Comparison of ENCODE assay signal across 12 mouse cellular contexts in the genomic region with DNA sequence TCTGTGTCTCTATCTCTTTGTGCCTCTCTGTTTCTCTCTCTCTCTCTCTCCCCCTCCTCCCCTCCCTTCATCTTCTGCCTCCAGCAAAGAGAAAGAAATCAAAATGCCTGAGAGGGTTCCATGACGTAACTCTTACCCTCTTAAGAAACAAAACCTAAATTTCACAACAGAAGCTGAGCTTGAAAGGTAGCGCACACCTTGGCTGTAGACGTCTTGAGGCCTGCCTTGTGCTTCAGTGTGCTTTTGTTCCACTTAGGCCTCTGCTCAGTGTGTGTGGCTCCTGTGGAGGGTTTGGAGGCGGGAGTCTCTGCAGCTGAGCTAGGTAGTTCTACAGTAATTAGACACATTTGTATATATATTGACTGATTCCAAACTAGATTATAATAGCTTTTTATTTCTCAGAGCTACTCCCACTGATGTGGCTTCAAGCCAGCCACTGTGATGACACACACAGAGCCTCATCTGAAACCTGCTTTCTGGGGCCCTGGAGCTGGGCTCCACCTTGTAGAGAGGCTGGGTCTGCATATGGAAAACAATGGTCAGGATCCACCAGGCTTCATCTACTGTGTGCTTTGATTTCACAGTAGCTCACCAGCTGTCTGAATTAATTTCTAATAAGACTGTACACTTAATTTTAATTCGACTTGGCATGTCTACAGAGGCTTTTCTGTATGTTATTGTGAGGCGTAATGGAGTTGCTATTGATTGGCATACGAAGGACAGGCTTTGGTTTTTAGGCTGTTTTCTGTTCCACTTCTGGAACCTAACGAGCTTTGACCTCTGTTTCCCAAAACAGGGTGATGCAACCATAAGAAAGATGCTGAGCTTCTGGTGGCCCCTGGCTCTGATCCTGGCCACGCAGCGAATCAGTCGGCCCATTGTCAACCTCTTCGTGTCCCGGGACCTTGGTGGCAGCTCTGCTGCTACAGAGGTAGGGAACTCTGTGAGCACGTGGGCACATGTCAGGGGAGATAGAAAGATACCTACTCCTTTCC.
DNase-seq lines count a peak whose midpoint lies in the region; ATAC-seq lines count a peak whose summit lies in the region.
"Had no signal": no experiment of that assay in that cellular context is flagged by ENCODE, and none has a peak within 500 bp of the region (broad histone marks: within the 10 kb centered on the region; RNA-seq: fewer than 3 reads in every experiment).

No protein-coding gene starts in this region.

- H3K4me1 ChIP-seq in hindbrain, embryonic 13.5 days (replicated peaks): peaks cover 12% of the 10 kb centered on the region; the same call in 1 of the 2 replicates
- H3K4me1 ChIP-seq in hindbrain, embryonic 11.5 days (replicated peaks; ENCODE audit: control insufficient read depth, insufficient read depth, low read length): no peaks in the 10 kb centered on the region
- H3K4me1 ChIP-seq: lung, embryonic 15.5 days had no signal

- no peak for DNase-seq in hindbrain, embryonic 11.5 days (ENCODE audit: low spot score)
- DNase-seq in right cerebral cortex, adult 18-20 months: peak; percentile 72
- no peak for DNase-seq in right cerebral cortex, postnatal 4 days
- DNase-seq in lung, postnatal 36 days: peak; percentile 46
- DNase-seq in urinary bladder, adult 2 months (ENCODE audit: low spot score): no peak
- DNase-seq in kidney, adult 18-20 months: no peak
- DNase-seq in spleen, adult 18-20 months: no peak
- DNase-seq: adrenal gland, postnatal 25 days; heart, postnatal 10 days; kidney, postnatal 25 days had no signal

- peak overlapping the region; percentile 60; the same call in 1 of the 2 replicates for H3K27ac ChIP-seq in hindbrain, embryonic 13.5 days
- H3K27ac ChIP-seq in hindbrain, embryonic 11.5 days (ENCODE audit: low read depth, low read length): no peak overlapping the region
- H3K27ac ChIP-seq: lung, embryonic 15.5 days had no signal

- no peak overlapping the region for H3K4me3 ChIP-seq in hindbrain, embryonic 13.5 days
- H3K4me3 ChIP-seq in hindbrain, embryonic 11.5 days (ENCODE audit: low read depth, low read length): no peak overlapping the region
- H3K4me3 ChIP-seq: lung, embryonic 15.5 days had no signal

- no peak overlapping the region for H3K4me2 ChIP-seq in hindbrain, embryonic 13.5 days
- no peak overlapping the region for H3K4me2 ChIP-seq in hindbrain, embryonic 11.5 days (replicated peaks; ENCODE audit: low read depth, low read length)
- H3K4me2 ChIP-seq: lung, embryonic 15.5 days had no signal

- no peaks in the 10 kb centered on the region for H3K27me3 ChIP-seq in hindbrain, embryonic 13.5 days
- no peaks in the 10 kb centered on the region for H3K27me3 ChIP-seq in hindbrain, embryonic 11.5 days (ENCODE audit: control insufficient read depth, insufficient read depth, low read length)
- H3K27me3 ChIP-seq: lung, embryonic 15.5 days had no signal

- peak; percentile 18; the same call in 1 of the 2 replicates for ATAC-seq in hindbrain, embryonic 13.5 days (ENCODE audit: low FRiP score)
- no peak for ATAC-seq in hindbrain, embryonic 11.5 days (ENCODE audit: low FRiP score)

- H3K9ac ChIP-seq in hindbrain, embryonic 13.5 days: no peak overlapping the region
- H3K9ac ChIP-seq in hindbrain, embryonic 11.5 days (ENCODE audit: low read depth, low read length): no peak overlapping the region
- H3K9ac ChIP-seq: lung, embryonic 15.5 days had no signal

- WGBS in hindbrain, embryonic 13.5 days: 81% methylated on average over 14 of the region's 14 CpGs
- whole genome bisulfite sequencing in hindbrain, embryonic 11.5 days: 91% methylated on average over 14 of the region's 14 CpGs

- H3K36me3 ChIP-seq in hindbrain, embryonic 13.5 days: peaks cover 52% of the 10 kb centered on the region
- no peaks in the 10 kb centered on the region for H3K36me3 ChIP-seq in hindbrain, embryonic 11.5 days (ENCODE audit: control insufficient read depth, insufficient read depth, low read length)
- H3K36me3 ChIP-seq: lung, embryonic 15.5 days had no signal

- H3K9me3 ChIP-seq in hindbrain, embryonic 13.5 days: no peaks in the 10 kb centered on the region
- no peaks in the 10 kb centered on the region for H3K9me3 ChIP-seq in hindbrain, embryonic 11.5 days (ENCODE audit: control insufficient read depth, low read length)
- H3K9me3 ChIP-seq: lung, embryonic 15.5 days had no signal

Comparison
In these comparisons a context has a peak if more than half of its experiments do, and no peak if none do; other contexts are left out.
1. DNase-seq: peak in right cerebral cortex, adult 18-20 months (single experiment) and lung, postnatal 36 days (single experiment); none in hindbrain, embryonic 11.5 days (single experiment), right cerebral cortex, postnatal 4 days (single experiment), urinary bladder, adult 2 months (single experiment), kidney, adult 18-20 months (single experiment) and spleen, adult 18-20 months (0 of 2).